Comparison of ENCODE assay signal across 19 mouse cellular contexts in genomic region chr1:136598286-136598685, GRCm38 (mm10).
"Had no signal": no experiment of that assay in that cellular context is flagged by ENCODE, and none has a peak within 500 bp of the region (broad histone marks: within the 10 kb centered on the region; RNA-seq: fewer than 3 reads in every experiment).

No protein-coding gene starts in this region.

- H3K27me3 ChIP-seq: midbrain, embryonic 12.5 days; neural tube, embryonic 13.5 days; neural tube, embryonic 15.5 days; stomach, embryonic 15.5 days had no signal

- H3K4me3 ChIP-seq: midbrain, embryonic 10.5 days; midbrain, embryonic 12.5 days; myocyte; neural tube, embryonic 13.5 days; neural tube, embryonic 15.5 days; stomach, embryonic 15.5 days had no signal

- H3K36me3 ChIP-seq: midbrain, embryonic 10.5 days; midbrain, embryonic 12.5 days; neural tube, embryonic 13.5 days; neural tube, embryonic 15.5 days; stomach, embryonic 15.5 days had no signal

- H3K27ac ChIP-seq: midbrain, embryonic 10.5 days; midbrain, embryonic 12.5 days; neural tube, embryonic 13.5 days; neural tube, embryonic 15.5 days; stomach, embryonic 15.5 days; stomach, postnatal 0 days had no signal

- H3K4me1 ChIP-seq: midbrain, embryonic 10.5 days; midbrain, embryonic 12.5 days; neural tube, embryonic 13.5 days; neural tube, embryonic 15.5 days; stomach, embryonic 15.5 days had no signal

- H3K9ac ChIP-seq: lung, embryonic 14.5 days; midbrain, embryonic 12.5 days; neural tube, embryonic 13.5 days; neural tube, embryonic 15.5 days; stomach, embryonic 15.5 days had no signal

- H3K9me3 ChIP-seq: midbrain, embryonic 10.5 days; midbrain, embryonic 12.5 days; neural tube, embryonic 13.5 days; neural tube, embryonic 15.5 days; stomach, embryonic 15.5 days had no signal

- DNase-seq: lung, adult 18-20 months; lung, embryonic 14.5 days; lung, postnatal 10 days; lung, postnatal 4 days; midbrain, embryonic 14.5 days; retina, postnatal 1 day; right cerebral cortex, adult 18-20 months; right cerebral cortex, postnatal 25 days; right cerebral cortex, postnatal 4 days; thymus, adult 2 months; thymus, postnatal 25 days; thymus, postnatal 4 days had no signal
